Mouse (Mus musculus): ENCODE data around the gene Esp38. TPM values are rescaled to one million over a fixed set of nuclear protein-coding genes. Genes with fewer than 3 reads are reported as not detected.
"Not testable (repeated sequence)": the region's sequence is repeated elsewhere in the genome, so short reads cannot be mapped to it uniquely, and the experiment has no call there.

Gene Esp38
- not detected in 2 replicates for polyA plus RNA-seq (2012; rRNA removed)

DNA sequence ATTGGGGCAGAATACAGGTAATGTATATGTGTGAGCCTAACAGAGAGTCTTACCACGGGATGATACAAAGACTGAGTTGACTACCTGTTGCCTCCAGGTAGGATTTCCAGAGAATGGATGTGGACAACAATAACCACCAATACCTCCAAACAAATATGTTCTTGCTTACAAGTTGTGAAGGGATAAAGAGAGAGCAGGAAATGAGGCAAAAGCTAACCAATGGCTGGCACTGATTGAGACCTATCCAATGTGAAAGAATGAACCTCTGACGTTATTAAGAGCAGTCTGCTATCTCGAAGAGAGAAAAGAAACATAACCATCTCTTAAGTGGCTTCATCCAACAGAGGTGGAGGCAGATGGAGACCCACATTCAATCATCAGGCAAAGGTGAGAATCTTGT is at the start of gene Esp38:
Esp38 (plus strand) TSS at position 301 of the 400 bp plus-strand sequence.
- H3K4me1 ChIP-seq (ENCODE audit: control insufficient read depth, insufficient read depth, low read length): no peaks in the 10 kb centered on the region
- DNase-seq: no peak
- TF ChIP-seq CTCF (IDR thresholded peaks at IDR 0.05; ENCODE audit: insufficient read depth, low read length) (no peak), POLR2A (IDR thresholded peaks at IDR 0.05; ENCODE audit: borderline replicate concordance, extremely low read depth, low read depth, low read length) (no peak)
- H3K4me3 ChIP-seq (replicated peaks; ENCODE audit: extremely low read depth, low read depth, low read length): no peak within 1 kb of the TSS
- 58% methylated on average over 3 of the region's 3 CpGs for WGBS

DNA sequence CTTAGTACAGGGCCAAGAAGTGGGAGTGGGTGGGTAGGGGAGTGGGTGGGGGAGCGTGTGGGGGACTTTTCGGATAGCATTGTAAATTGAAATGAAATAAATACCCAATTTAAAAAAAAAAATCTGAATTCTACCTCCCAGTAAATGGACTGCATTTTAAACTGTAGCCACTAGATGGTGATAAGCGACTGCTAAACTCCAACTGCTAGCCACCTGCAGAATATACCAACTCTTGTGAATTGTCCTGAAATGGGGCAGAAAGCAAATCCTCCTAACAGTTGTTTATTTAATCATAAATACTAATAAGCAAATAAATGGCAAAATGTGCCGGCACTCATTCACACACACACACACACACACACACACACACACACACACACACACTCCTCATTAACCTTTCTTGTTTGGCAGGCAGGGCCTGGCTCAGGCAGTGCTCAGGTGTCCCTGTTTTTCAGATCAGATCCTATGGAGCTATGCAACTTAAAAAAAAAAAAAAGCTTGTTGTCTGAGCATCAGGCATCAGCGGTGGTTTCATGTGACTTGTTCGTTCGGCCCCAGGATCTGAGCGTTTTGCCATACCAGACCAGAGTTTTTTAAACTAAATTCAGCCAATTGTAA is 47.3 kb upstream of the Esp38 start:
- WGBS: 37% methylated on average over 8 of the region's 8 CpGs
- H3K4me1 ChIP-seq (ENCODE audit: control insufficient read depth, insufficient read depth, low read length); H3K4me3 ChIP-seq (replicated peaks; ENCODE audit: extremely low read depth, low read depth, low read length); DNase-seq: not testable (repeated sequence)

Other genes with a start within 250 kb of the Esp38 start
- gene AC192777.2, start 144.9 kb downstream of the Esp38 start, polyA plus RNA-seq (2012; rRNA removed): not detected in 2 replicates

All from lung, adult 2 months (tissue).